Mouse (Mus musculus): Measurements from ENCODE around the gene Pcnx. TPM values are rescaled to one million over a fixed set of nuclear protein-coding genes. Genes with fewer than 3 reads are reported as not detected.

The Pcnx gene
- polyA plus RNA-seq, 1 experiment, result 24.9 TPM

GRCm38 (mm10) chr12:81832039-81832738, 27.6 kb upstream of the Pcnx start:
- H3K4me3 ChIP-seq (ENCODE audit: insufficient read depth, low read length), result no peak overlapping the region
- TF ChIP-seq POLR2A (IDR thresholded peaks at IDR 0.05; ENCODE audit: borderline replicate concordance, low read depth, low read length) (no peak), CTCF (IDR thresholded peaks at IDR 0.05; ENCODE audit: low read depth, low read length) (no peak)
- no peak overlapping the region for H3K27ac ChIP-seq (ENCODE audit: insufficient read depth, low read depth, low read length)
- H3K4me1 ChIP-seq (ENCODE audit: control insufficient read depth, insufficient read depth, low read length), result peaks cover 8% of the 10 kb centered on the region

GRCm38 (mm10) chr12:81833094-81833493, 26.7 kb upstream of the Pcnx start:
- no peak overlapping the region for H3K27ac ChIP-seq (ENCODE audit: insufficient read depth, low read depth, low read length)
- H3K4me3 ChIP-seq (ENCODE audit: insufficient read depth, low read length), result no peak overlapping the region
- TF ChIP-seq POLR2A (IDR thresholded peaks at IDR 0.05; ENCODE audit: borderline replicate concordance, low read depth, low read length) (no peak), CTCF (IDR thresholded peaks at IDR 0.05; ENCODE audit: low read depth, low read length) (no peak)
- H3K4me1 ChIP-seq (ENCODE audit: control insufficient read depth, insufficient read depth, low read length), result peaks cover 8% of the 10 kb centered on the region

- Histone ChIP-seq H3K4me3 (ENCODE audit: insufficient read depth, low read length) (no peak overlapping the region), H3K27ac (ENCODE audit: insufficient read depth, low read depth, low read length) (no peak overlapping the region), H3K4me1 (ENCODE audit: control insufficient read depth, insufficient read depth, low read length) (peaks cover 8% of the 10 kb centered on the region)
- no peak for TF ChIP-seq POLR2A (IDR thresholded peaks at IDR 0.05; ENCODE audit: borderline replicate concordance, low read depth, low read length)
- TF ChIP-seq CTCF (IDR thresholded peaks at IDR 0.05; ENCODE audit: low read depth, low read length), result no peak
These were observed 23.7 kb upstream of the Pcnx start for GRCm38 (mm10) chr12:81836162-81836561.

GRCm38 (mm10) chr12:81837463-81837862, 22.4 kb upstream of the Pcnx start:
- Histone ChIP-seq H3K4me1 (ENCODE audit: control insufficient read depth, insufficient read depth, low read length) (peaks cover 10% of the 10 kb centered on the region), H3K27ac (ENCODE audit: insufficient read depth, low read depth, low read length) (no peak overlapping the region)
- TF ChIP-seq CTCF (IDR thresholded peaks at IDR 0.05; ENCODE audit: low read depth, low read length) (no peak), POLR2A (IDR thresholded peaks at IDR 0.05; ENCODE audit: borderline replicate concordance, low read depth, low read length) (no peak)

GRCm38 (mm10) chr12:81839663-81840062, 20.2 kb upstream of the Pcnx start:
- Histone ChIP-seq H3K4me1 (ENCODE audit: control insufficient read depth, insufficient read depth, low read length) (peaks cover 5% of the 10 kb centered on the region), H3K27ac (ENCODE audit: insufficient read depth, low read depth, low read length) (no peak overlapping the region), H3K4me3 (ENCODE audit: insufficient read depth, low read length) (no peak overlapping the region)
- TF ChIP-seq CTCF (IDR thresholded peaks at IDR 0.05; ENCODE audit: low read depth, low read length) (no peak), POLR2A (IDR thresholded peaks at IDR 0.05; ENCODE audit: borderline replicate concordance, low read depth, low read length) (no peak)

More at GRCm38 (mm10) chr12:81837463-81837862, 22.4 kb upstream of the Pcnx start:
- no peak overlapping the region for H3K4me3 ChIP-seq (ENCODE audit: insufficient read depth, low read length)

- peaks cover 14% of the 10 kb centered on the region for H3K4me1 ChIP-seq (ENCODE audit: control insufficient read depth, insufficient read depth, low read length)
- no peak overlapping the region for H3K4me3 ChIP-seq (ENCODE audit: insufficient read depth, low read length)
- TF ChIP-seq CTCF (IDR thresholded peaks at IDR 0.05; ENCODE audit: low read depth, low read length) (no peak), POLR2A (IDR thresholded peaks at IDR 0.05; ENCODE audit: borderline replicate concordance, low read depth, low read length) (no peak)
- no peak overlapping the region for H3K27ac ChIP-seq (ENCODE audit: insufficient read depth, low read depth, low read length)
These were observed 18.8 kb upstream of the Pcnx start for GRCm38 (mm10) chr12:81841046-81841445.

GRCm38 (mm10) chr12:81843501-81843900, 16.3 kb upstream of the Pcnx start:
- no peak overlapping the region for H3K27ac ChIP-seq (ENCODE audit: insufficient read depth, low read depth, low read length)
- no peak for TF ChIP-seq CTCF (IDR thresholded peaks at IDR 0.05; ENCODE audit: low read depth, low read length)
- no peak overlapping the region for H3K4me3 ChIP-seq (ENCODE audit: insufficient read depth, low read length)

GRCm38 (mm10) chr12:81844572-81844971, 15.3 kb upstream of the Pcnx start:
- peak overlapping the region; percentile 38 for H3K4me3 ChIP-seq (ENCODE audit: insufficient read depth, low read length)
- no peak for TF ChIP-seq POLR2A (IDR thresholded peaks at IDR 0.05; ENCODE audit: borderline replicate concordance, low read depth, low read length)
- TF ChIP-seq CTCF (IDR thresholded peaks at IDR 0.05; ENCODE audit: low read depth, low read length), result no peak
- H3K4me1 ChIP-seq (ENCODE audit: control insufficient read depth, insufficient read depth, low read length), result peaks cover 14% of the 10 kb centered on the region
- H3K27ac ChIP-seq (ENCODE audit: insufficient read depth, low read depth, low read length), result no peak overlapping the region

More at GRCm38 (mm10) chr12:81843501-81843900, 16.3 kb upstream of the Pcnx start:
- peaks cover 14% of the 10 kb centered on the region for H3K4me1 ChIP-seq (ENCODE audit: control insufficient read depth, insufficient read depth, low read length)

- peaks cover 14% of the 10 kb centered on the region for H3K4me1 ChIP-seq (ENCODE audit: control insufficient read depth, insufficient read depth, low read length)
- peak overlapping the region; percentile 38 for H3K4me3 ChIP-seq (ENCODE audit: insufficient read depth, low read length)
- no peak overlapping the region for H3K27ac ChIP-seq (ENCODE audit: insufficient read depth, low read depth, low read length)
- TF ChIP-seq POLR2A (IDR thresholded peaks at IDR 0.05; ENCODE audit: borderline replicate concordance, low read depth, low read length) (no peak), CTCF (IDR thresholded peaks at IDR 0.05; ENCODE audit: low read depth, low read length) (no peak)
These were observed 14.8 kb upstream of the Pcnx start for GRCm38 (mm10) chr12:81844981-81845380.

GRCm38 (mm10) chr12:81849629-81850028, 10.2 kb upstream of the Pcnx start:
- H3K4me1 ChIP-seq (ENCODE audit: control insufficient read depth, insufficient read depth, low read length), result peaks cover 9% of the 10 kb centered on the region
- TF ChIP-seq CTCF (IDR thresholded peaks at IDR 0.05; ENCODE audit: low read depth, low read length), result no peak
- TF ChIP-seq POLR2A (IDR thresholded peaks at IDR 0.05; ENCODE audit: borderline replicate concordance, low read depth, low read length), result no peak
- no peak overlapping the region for H3K27ac ChIP-seq (ENCODE audit: insufficient read depth, low read depth, low read length)
- no peak overlapping the region for H3K4me3 ChIP-seq (ENCODE audit: insufficient read depth, low read length)
